Mouse (Mus musculus): ENCODE data around the gene Rgs6.

- no peak for TF ChIP-seq UBTF (IDR thresholded peaks at IDR 0.05; ENCODE audit: low read depth, low read length)
- no peak for TF ChIP-seq KAT2A (IDR thresholded peaks at IDR 0.05; ENCODE audit: insufficient replicate concordance, low read length)
- no peak for TF ChIP-seq SIN3A (IDR thresholded peaks at IDR 0.05; ENCODE audit: low read length)
- no peak for TF ChIP-seq USF2 (conservative IDR thresholded peaks at IDR 0.05; ENCODE audit: low read depth, low read length)
- TF ChIP-seq ELF1 (IDR thresholded peaks at IDR 0.05; ENCODE audit: low read depth, low read length), result no peak
- TF ChIP-seq CTCF (conservative IDR thresholded peaks at IDR 0.05 in 1 of 2, IDR thresholded peaks at IDR 0.05 in 1 of 2; ENCODE audit: low read depth in 2 of 2, low read length in 2 of 2), result no peak
These were observed 322.8 kb downstream of the Rgs6 start for GRCm38 (mm10) chr12:82910846-82911245.
